15 mouse cellular contexts compared by ENCODE assay signal in the genomic region with DNA sequence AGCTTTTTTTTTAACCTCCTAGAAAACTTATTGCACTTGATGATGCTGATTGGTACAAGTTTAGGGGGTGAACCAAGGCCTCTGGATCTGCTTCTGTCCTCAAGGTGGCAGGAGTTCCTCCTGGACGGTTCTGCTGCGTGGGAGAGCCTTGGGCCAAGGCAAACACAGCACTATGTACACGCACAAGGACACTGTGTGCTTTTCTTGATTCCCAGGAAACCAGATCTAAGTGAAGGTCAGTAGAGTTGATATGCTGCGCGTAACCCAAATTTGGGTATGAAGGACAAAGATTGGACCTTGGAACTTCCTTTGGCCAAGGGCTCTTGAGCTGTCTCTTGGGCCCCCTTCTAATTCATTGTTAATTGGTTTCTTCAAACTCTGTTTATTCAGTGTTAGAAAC. TPM values are rescaled to one million over a fixed set of nuclear protein-coding genes. Genes with fewer than 3 reads are reported as not detected.
DNase-seq lines count a peak whose midpoint lies in the region; TF ChIP-seq lines count a peak whose summit lies in the region.
"Had no signal": no experiment of that assay in that cellular context is flagged by ENCODE, and none has a peak within 500 bp of the region (broad histone marks: within the 10 kb centered on the region; RNA-seq: fewer than 3 reads in every experiment).

No protein-coding gene starts in this region.

- no peaks in the 10 kb centered on the region for H3K9me3 ChIP-seq in ES-Bruce4 (replicated peaks; ENCODE audit: control insufficient read depth, insufficient read depth, low read length, poor library complexity, severe bottlenecking)
- H3K9me3 ChIP-seq: embryonic facial prominence, embryonic 15.5 days; forebrain, embryonic 13.5 days; stomach, embryonic 15.5 days had no signal

- no peak for TF ChIP-seq POLR2A in ES-Bruce4 (IDR thresholded peaks at IDR 0.05; ENCODE audit: insufficient read depth, low read length)

- peak; percentile 15 for TF ChIP-seq CTCF in layer of hippocampus, adult 2 months (conservative IDR thresholded peaks at IDR 0.05)
- TF ChIP-seq CTCF in ES-Bruce4 (IDR thresholded peaks at IDR 0.05; ENCODE audit: low read depth, low read length): peak; percentile 4

- peak; percentile 52 for DNase-seq in gastrocnemius, adult 18-20 months (ENCODE audit: low spot score)
- no peak for DNase-seq in gastrocnemius, postnatal 10 days
- no peak for DNase-seq in layer of hippocampus, adult 2 months (ENCODE audit: low spot score in 2 of 2)
- no peak for DNase-seq in layer of hippocampus, adult 8-10 months (ENCODE audit: low spot score in 2 of 2)
- peak; percentile 21 to 68 for DNase-seq in kidney, postnatal 25 days
- no peak for DNase-seq in natural killer cell, adult 2 months (ENCODE audit: low spot score in 2 of 2)
- no peak for DNase-seq in embryo, embryonic 11 days
- DNase-seq: cerebellum, adult 11 months; midbrain, embryonic 14.5 days; thymus, postnatal 4 days had no signal

- no peak overlapping the region for H3K27ac ChIP-seq in layer of hippocampus, adult 2 months
- H3K27ac ChIP-seq in ES-Bruce4 (ENCODE audit: insufficient read depth, low read length): no peak overlapping the region
- H3K27ac ChIP-seq: embryonic facial prominence, embryonic 15.5 days; forebrain, embryonic 13.5 days; macrophage; stomach, embryonic 15.5 days had no signal

- peaks cover 1% of the 10 kb centered on the region for H3K4me1 ChIP-seq in ES-Bruce4 (ENCODE audit: control insufficient read depth, insufficient read depth, low read length)
- H3K4me1 ChIP-seq: embryonic facial prominence, embryonic 15.5 days; forebrain, embryonic 13.5 days; stomach, embryonic 15.5 days had no signal

- H3K27me3 ChIP-seq in ES-Bruce4 (ENCODE audit: control insufficient read depth, insufficient read depth, low read length, poor library complexity, severe bottlenecking): no peaks in the 10 kb centered on the region
- H3K27me3 ChIP-seq: embryonic facial prominence, embryonic 15.5 days; forebrain, embryonic 13.5 days; stomach, embryonic 15.5 days had no signal

- H3K9ac ChIP-seq in ES-Bruce4 (ENCODE audit: low read depth, poor library complexity, severe bottlenecking): no peak overlapping the region
- H3K9ac ChIP-seq: embryonic facial prominence, embryonic 15.5 days; forebrain, embryonic 13.5 days; stomach, embryonic 15.5 days had no signal

- TF ChIP-seq EP300 in ES-Bruce4 (IDR thresholded peaks at IDR 0.05; ENCODE audit: insufficient read depth, low read depth, low read length): no peak

- H3K36me3 ChIP-seq in ES-Bruce4 (ENCODE audit: control insufficient read depth, insufficient read depth, low read length, poor library complexity, severe bottlenecking): no peaks in the 10 kb centered on the region
- H3K36me3 ChIP-seq: embryonic facial prominence, embryonic 15.5 days; stomach, embryonic 15.5 days had no signal

- no peak overlapping the region for H3K4me3 ChIP-seq in layer of hippocampus, adult 2 months
- H3K4me3 ChIP-seq in ES-Bruce4 (ENCODE audit: low read depth, low read length): no peak overlapping the region
- H3K4me3 ChIP-seq: embryonic facial prominence, embryonic 15.5 days; forebrain, embryonic 13.5 days; stomach, embryonic 15.5 days had no signal

RNA-seq across cellular contexts. Expression of gene Lifr, which starts 51.3 kb away (rescaled TPM):
- 10 to 100 TPM; 47.9 to 50.9 TPM for total RNA-seq in gastrocnemius, adult 18-20 months (2021)
- 10 to 100 TPM; 48.4 to 55.9 TPM for total RNA-seq in gastrocnemius, postnatal 10 days (2021)
- total RNA-seq in layer of hippocampus, adult 2 months (2021): 10 to 100 TPM; 51.3 to 52.9 TPM
- total RNA-seq in layer of hippocampus, adult 8-10 months (2022): 10 to 100 TPM; 43.7 to 56.5 (median 52.1) TPM
- polyA plus RNA-seq in ES-Bruce4 (2011; ENCODE audit: insufficient read depth, insufficient read length, low read depth, missing spikeins): 32.0 and 33.8 TPM in 2 replicates

Comparison
In these comparisons a context has a peak if more than half of its experiments do, and no peak if none do; other contexts are left out.
1. DNase-seq: peak in gastrocnemius, adult 18-20 months (single experiment) and kidney, postnatal 25 days (2 of 2); none in gastrocnemius, postnatal 10 days (single experiment), layer of hippocampus, adult 2 months (0 of 2), layer of hippocampus, adult 8-10 months (0 of 2), natural killer cell, adult 2 months (0 of 2) and embryo, embryonic 11 days (single experiment).